Mouse (Mus musculus): ENCODE results near the gene Zhx3. TPM values are rescaled to one million over a fixed set of nuclear protein-coding genes. Genes with fewer than 3 reads are reported as not detected.

Zhx3 gene
- total RNA-seq, 4 experiments from 2014 or later: 55.1 to 71.0 (median 64.2) TPM

GRCm38 (mm10) chr2:160882436-160882835, 9.6 kb upstream of the Zhx3 start:
- DNase-seq (ENCODE audit: low spot score in 2 of 2): no peak

GRCm38 (mm10) chr2:160881462-160882101, 8.8 kb upstream of the Zhx3 start:
- no peak for DNase-seq (ENCODE audit: low spot score in 2 of 2)

GRCm38 (mm10) chr2:160880453-160881195, 7.8 kb upstream of the Zhx3 start, which contains the start of gene Lpin3:
Lpin3 (plus strand) TSS chr2:160880670.
- DNase-seq (ENCODE audit: low spot score in 2 of 2): no peak

DNA sequence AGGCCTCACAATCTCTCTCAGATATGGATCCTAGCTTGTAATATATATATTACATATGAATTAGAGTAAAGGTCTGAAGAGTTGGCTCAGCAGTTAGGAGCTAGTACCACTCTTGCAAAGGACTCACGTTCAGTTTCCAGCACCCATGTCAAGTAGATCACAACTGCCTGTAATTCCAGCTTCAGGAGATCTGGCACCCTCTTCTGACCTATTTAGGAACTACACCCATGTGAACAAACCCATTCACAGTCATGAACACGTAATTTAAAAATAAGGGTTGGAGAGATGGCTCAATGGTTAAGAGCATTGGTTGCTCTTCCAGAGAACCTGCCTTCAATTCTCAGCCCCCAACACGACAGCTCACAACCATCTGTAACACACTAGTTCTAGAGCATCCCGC, 3.3 kb upstream of the Zhx3 start:
- DNase-seq (ENCODE audit: low spot score in 2 of 2): no peak

DNA sequence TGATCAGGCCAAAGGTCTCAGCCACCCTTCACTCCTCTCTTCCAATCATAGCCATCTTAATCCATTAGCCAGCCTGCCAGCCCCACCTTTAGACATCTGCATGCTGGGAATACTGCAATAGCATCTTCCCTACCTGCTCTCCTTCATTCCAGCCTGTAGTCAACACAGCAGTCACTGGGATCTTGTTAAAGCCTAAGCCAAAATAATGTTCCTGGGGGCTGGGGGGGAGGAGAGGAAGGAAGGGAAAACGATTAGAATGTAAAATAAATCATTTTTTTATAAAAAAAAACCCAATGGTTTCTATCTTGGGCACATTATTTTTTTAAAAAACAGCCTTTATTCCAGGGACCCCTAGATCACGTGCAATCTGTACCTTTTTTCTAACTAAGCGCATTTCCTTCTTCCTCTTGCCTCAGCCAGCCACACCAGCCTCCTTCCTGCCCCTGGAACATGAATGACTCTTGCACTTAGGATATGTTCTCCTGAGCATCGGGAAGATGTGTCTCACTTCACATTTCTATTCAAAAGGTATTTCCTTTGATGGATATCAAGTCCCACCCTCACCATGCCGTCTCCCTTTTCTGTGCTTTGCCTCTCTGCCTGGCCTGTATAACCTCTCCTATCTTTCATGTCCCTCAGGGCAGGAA, 1.6 kb upstream of the Zhx3 start:
- DNase-seq (ENCODE audit: low spot score in 2 of 2): no peak

- peak; percentile 40 to 47 for DNase-seq (ENCODE audit: low spot score in 2 of 2)
These were observed 403 bp downstream of the Zhx3 start for GRCm38 (mm10) chr2:160872395-160872794.

- no peak for DNase-seq (ENCODE audit: low spot score in 2 of 2)
These were observed 1.5 kb downstream of the Zhx3 start for GRCm38 (mm10) chr2:160871310-160871709.

GRCm38 (mm10) chr2:160869446-160869845, 3.4 kb downstream of the Zhx3 start:
- DNase-seq (ENCODE audit: low spot score in 2 of 2): no peak

GRCm38 (mm10) chr2:160865266-160865665, 7.5 kb downstream of the Zhx3 start:
- DNase-seq (ENCODE audit: low spot score in 2 of 2): no peak

DNA sequence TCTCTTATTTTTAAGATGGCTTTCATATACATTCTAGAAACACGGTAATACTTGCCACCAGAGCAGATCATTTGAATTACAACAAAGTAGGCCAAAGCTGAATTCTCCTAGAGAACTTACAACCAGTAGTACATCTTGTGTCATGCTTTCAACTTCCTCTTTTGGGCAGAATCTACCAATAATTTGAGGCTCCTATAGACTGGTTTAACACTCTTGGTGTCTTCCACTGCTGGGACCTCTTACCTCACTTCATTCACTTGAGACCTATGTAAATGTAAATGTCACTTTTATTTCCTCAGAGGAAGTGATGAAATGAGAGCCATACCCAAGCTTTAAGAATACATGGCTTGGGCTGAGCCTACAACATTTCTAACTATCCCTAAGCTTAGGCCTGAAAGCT, 8.7 kb downstream of the Zhx3 start:
- DNase-seq (ENCODE audit: low spot score in 2 of 2): no peak

DNA sequence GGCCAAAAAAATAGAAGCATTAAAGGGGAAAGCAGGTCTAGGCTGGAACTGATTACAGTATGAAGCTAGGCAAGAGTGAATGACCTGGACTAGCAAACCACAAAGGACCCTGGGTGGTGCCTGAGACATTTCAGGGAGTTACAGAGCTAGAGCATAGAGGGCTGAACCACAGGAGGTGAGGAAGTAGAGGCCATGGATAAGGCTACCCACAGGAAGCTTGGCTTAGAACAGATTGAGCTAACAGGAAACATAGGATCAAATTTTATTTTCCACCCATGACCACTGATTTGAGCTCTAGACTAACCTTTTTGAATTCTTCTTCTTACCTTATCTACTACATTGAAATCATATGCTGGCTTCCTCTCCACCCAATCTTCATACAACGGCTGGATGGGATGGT, 12.4 kb downstream of the Zhx3 start:
- no peak for DNase-seq (ENCODE audit: low spot score in 2 of 2)

DNA sequence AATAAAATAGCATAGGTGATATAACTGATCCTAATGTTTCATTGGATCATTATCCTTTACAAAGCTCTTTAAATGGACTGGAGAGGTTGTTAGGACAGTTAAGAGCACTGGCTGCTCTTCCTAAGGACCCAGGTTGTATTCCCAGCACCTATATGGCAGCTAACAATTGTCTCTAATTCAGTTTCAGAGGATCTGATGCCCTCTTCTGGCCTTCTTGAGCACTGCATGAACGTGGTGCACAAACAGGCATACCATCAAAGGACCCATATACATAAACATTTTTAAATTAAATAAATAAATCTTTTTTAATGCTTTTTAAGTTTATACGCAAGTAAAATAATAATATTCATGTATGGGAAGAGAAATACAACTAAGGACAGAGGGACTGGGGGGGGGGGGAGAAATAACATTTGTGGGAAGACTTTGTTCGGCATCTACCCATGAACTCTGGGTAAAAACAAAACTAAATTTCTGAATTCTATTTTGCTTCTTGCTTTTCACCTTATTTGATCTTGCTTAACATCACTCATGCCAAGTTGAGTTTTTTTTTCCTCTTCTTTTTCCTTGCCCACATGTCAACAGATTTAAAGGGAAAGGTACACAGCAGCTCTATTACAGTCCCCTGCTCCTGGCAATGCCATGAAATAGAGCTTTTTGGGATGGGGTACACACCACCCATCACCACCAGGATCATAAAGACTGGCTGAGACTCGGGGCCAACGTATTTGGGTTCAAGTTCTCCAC, 16.3 kb downstream of the Zhx3 start:
- DNase-seq (ENCODE audit: low spot score in 2 of 2): no peak

- DNase-seq (ENCODE audit: low spot score in 2 of 2): peak in 1 of 2 experiments; percentile 72
These were observed 18.1 kb downstream of the Zhx3 start for GRCm38 (mm10) chr2:160854687-160855086.

DNA sequence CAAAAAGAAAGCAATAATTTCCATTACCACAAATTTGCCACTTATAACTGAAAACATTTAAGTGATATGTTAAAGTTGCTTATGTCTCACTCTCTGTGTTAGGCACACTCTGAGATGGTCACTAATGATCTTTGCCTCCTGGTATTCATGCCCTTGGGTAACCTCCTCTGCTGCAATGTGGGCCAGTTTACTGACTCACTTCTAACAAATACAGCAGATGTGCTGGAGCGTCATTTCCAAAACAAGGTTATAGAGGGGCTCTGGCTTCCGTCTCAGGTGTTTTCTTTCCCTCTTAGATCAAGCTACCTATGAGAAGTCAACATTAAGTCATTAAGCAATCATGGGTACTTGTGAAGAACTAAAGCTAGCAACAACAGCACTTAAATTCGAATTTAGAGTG, 22.4 kb downstream of the Zhx3 start:
- DNase-seq (ENCODE audit: low spot score in 2 of 2): no peak

- DNase-seq (ENCODE audit: low spot score in 2 of 2): no peak
These were observed 23.1 kb downstream of the Zhx3 start for GRCm38 (mm10) chr2:160849617-160850240.

DNA sequence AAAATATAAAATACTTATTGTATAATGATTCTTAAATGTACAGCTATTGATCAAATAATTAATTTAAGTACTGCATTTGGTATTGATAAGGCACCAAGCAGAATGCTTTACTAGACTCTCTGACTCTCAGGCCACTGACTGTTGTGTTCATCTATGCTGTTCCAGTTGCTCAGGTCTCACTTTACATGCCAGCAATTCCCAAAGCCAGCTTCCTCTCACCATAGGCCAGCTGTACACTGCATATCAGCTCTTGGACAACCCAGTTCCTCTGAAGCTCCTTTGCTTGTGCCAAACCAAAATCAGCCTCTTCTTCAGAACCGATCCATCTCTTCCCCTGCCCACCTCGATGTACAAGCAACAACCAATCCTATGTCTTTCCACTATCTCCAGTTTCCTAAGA, 24.6 kb downstream of the Zhx3 start:
- DNase-seq (ENCODE audit: low spot score in 2 of 2): no peak

DNA sequence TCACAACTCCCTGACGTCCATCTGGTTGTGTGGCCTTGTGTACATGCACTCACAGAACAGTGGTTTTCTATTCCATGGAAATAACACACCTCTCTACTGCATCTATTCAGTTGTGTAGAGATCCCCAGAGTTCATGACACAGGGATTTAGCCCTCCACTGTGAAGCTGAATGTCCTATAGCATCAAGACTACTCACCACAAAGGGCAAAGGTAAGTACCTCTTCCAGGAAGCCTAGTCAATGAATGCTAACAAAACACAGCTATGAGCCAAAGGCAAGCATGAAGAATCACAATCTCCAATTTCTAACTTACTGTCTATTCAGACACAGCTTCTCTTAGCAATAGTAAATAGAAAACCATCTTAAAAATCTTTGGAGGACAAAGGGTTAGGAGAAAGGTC, 25.1 kb downstream of the Zhx3 start:
- no peak for DNase-seq (ENCODE audit: low spot score in 2 of 2)

GRCm38 (mm10) chr2:160840838-160841237, 32.0 kb downstream of the Zhx3 start:
- no peak for DNase-seq (ENCODE audit: low spot score in 2 of 2)

DNA sequence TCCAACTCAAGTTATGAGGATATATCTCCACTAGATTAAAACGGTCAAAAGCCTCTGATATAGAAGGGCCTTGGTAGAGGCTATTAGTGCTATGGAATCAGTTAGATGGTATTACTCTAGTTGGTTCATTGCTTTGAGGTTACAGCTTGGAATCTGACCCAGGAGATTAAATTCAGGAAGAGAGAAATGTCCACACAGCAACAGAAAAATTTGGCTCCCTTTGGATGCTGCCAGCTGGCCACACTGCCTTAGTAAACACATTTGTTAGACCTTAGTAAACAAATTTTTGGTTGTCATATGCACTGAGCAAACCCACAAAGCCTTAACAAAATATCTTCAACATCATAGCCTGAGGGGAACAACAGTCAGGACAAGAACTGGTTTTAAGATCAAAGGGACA, 62.0 kb downstream of the Zhx3 start:
- no peak for DNase-seq (ENCODE audit: low spot score in 2 of 2)

GRCm38 (mm10) chr2:160810376-160810775, 62.4 kb downstream of the Zhx3 start:
- DNase-seq (ENCODE audit: low spot score in 2 of 2): no peak

GRCm38 (mm10) chr2:160806091-160806521, 66.7 kb downstream of the Zhx3 start:
- DNase-seq (ENCODE audit: low spot score in 2 of 2): peak in 1 of 2 experiments; percentile 39
